Mouse (Mus musculus) liver, embryonic 11.5 days (tissue): Measurements from ENCODE around the gene Cxcr5. TPM values are rescaled to one million over a fixed set of nuclear protein-coding genes. Genes with fewer than 3 reads are reported as not detected.

Experiments used
- ATAC-seq: fragments of 200-750 bp; cut with Nextera tagmentation; replicated peaks from 2 replicates; pipeline ENCODE4 v1.8.0; 2017; ENCODE audit warnings: moderate number of reproducible peaks, mild to moderate bottlenecking, moderate TSS enrichment, moderate library complexity; ENCODE audit not compliant: low FRiP score
- DNase-seq: peaks from one replicate; pipeline ENCODE4 v3.0.0-alpha.2; 2017; ENCODE audit warnings: low spot score
- H3K27ac ChIP-seq: fragments of 300-500 bp; sonication (generic); 2 replicates; pipeline ENCODE4 v1.5.1; 2014; ENCODE audit warnings: mild to moderate bottlenecking, low read depth, low read length, control low read depth
- H3K27me3 ChIP-seq: fragments of 300-500 bp; sonication (generic); replicated peaks from 2 replicates; pipeline ENCODE4 v1.6.1; 2014; ENCODE audit warnings: low read length, mixed read lengths; ENCODE audit not compliant: control insufficient read depth, insufficient read depth
- H3K36me3 ChIP-seq: fragments of 300-500 bp; sonication (generic); 2 replicates; pipeline ENCODE4 v1.6.1; 2014; ENCODE audit warnings: mild to moderate bottlenecking, low read length, moderate library complexity, mixed read lengths; ENCODE audit not compliant: control insufficient read depth, insufficient read depth
- H3K4me1 ChIP-seq: fragments of 300-500 bp; sonication (generic); replicated peaks from 2 replicates; pipeline ENCODE4 v1.6.1; 2014; ENCODE audit warnings: low read length, mixed read lengths; ENCODE audit not compliant: control insufficient read depth, insufficient read depth
- H3K4me2 ChIP-seq: fragments of 300-500 bp; sonication (generic); 2 replicates; pipeline ENCODE4 v1.6.1; 2014; ENCODE audit warnings: mild to moderate bottlenecking, control low read depth, moderate library complexity
- H3K4me3 ChIP-seq: fragments of 300-500 bp; sonication (generic); 2 replicates; pipeline ENCODE4 v1.5.1; 2014; ENCODE audit warnings: low read depth, low read length, control low read depth
- H3K9ac ChIP-seq: fragments of 300-500 bp; sonication (generic); 2 replicates; pipeline ENCODE4 v1.6.1; 2014; ENCODE audit warnings: low read depth, low read length, control low read depth
- H3K9me3 ChIP-seq: fragments of 300-500 bp; sonication (generic); 2 replicates; pipeline ENCODE4 v1.6.1; 2016; ENCODE audit warnings: low read length, inconsistent platforms, mixed read lengths; ENCODE audit not compliant: control insufficient read depth
- WGBS: fragments of 180-500 bp; shearing (Covaris S2); extraction: QIAGEN DNeasy Blood & Tissue Kit; methylation state at CpG from one replicate; pipeline ENCODE4 v1.1.7; 2014; 5-methylcytosine and 5-hydroxymethylcytosine counted together
- polyA plus RNA-seq: library from polyadenylated mRNA; unstranded; fragments of >200 nt; fragmentation: Nextera tagmentation; extraction: Ambion mirVana; gene quantifications from 2 replicates; pipeline ENCODE4 v1.2.1, GENCODE M21; 2014

The Cxcr5 gene
- polyA plus RNA-seq, 1 experiment from 2014 or later: not detected

DNA sequence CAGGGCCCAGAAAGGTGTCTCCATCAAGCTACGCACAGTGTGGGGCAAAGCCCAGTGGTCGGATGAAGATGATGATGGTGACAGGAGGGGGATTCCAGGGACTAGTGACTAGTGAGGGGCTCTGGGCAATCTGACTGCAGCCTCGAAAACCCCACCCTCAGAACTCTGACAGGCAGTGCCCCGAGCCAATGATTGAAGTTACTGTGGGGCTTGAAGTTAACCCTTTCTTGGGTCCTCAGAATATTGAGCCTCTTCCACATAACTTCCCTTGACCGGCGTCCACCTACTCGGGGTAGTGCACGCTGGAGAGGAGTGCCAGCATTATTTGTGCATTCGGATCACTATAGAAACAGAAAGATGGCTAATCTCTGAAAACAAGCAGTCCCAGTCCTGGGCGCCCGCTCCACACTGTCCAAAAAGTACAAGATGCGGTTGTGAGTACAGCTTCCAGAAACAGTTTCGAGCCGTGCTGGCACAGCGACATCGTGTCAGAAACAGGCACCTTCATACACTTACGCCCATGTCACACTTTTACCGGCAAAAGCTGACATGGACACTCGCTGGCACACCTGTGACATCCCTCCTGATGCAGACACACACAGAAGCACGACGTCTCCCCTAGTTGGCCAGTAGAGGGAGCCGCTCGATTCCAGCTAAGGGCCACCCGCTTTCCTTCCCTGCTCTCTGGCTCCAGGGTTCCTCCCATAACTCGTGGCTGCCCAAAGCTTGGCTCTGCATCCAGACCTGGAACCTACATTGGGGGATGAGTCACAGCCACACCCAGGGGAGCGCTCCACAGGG lies 81.8 kb downstream of the Cxcr5 start:
- DNase-seq (peak; percentile 84), ATAC-seq (peak; percentile 60)
- peak overlapping the region; percentile 67 for H3K4me3 ChIP-seq
- H3K9ac ChIP-seq: peak overlapping the region; percentile 58; the same call in 1 of the 2 replicates
- peak overlapping the region; percentile 89; the same call in 1 of the 2 replicates for H3K27ac ChIP-seq
- H3K4me2 ChIP-seq: peak overlapping the region; percentile 98
- H3K9me3 ChIP-seq: no peaks in the 10 kb centered on the region
- WGBS: under 1% methylated on average over 26 of the region's 26 CpGs
- H3K36me3 ChIP-seq: no peaks in the 10 kb centered on the region
- H3K4me1 ChIP-seq: peaks cover 27% of the 10 kb centered on the region
- H3K27me3 ChIP-seq: peaks cover 3% of the 10 kb centered on the region; the same call in 1 of the 2 replicates

DNA sequence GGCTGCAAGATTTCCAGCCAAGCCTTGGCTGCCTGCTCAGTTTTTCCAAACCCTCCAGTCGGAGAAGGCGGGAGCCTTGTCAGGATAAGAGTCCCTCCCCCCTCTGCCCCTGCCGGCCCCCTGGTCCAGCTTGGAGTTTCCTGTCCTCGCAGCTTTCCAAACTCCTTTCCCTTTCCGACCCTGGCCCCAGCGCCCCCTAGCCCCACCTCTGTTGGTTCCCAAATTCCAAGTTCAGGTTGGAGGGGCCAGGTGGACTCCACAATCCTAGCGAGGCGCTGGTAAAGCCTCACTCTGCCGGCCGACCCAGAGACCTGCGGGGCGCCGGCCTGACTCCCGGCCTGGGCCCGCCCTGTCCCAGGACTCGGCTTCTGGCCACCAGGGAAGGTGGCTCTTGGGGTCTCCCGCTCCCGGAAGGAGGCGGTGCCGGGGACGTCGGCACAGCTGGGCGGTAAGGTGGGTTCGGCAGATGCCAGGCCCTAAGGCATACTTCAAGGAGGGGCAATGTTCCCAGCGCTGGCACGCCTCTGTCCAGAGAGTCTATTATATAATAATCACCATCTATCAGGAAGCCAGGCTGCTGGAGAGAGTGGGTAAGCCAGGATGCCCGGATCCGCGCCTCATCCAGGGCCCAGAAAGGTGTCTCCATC lies 82.6 kb downstream of the Cxcr5 start:
- Histone ChIP-seq H3K9me3 (no peaks in the 10 kb centered on the region), H3K27me3 (peaks cover 3% of the 10 kb centered on the region; the same call in 1 of the 2 replicates)
- peak; percentile 79 for DNase-seq

DNA sequence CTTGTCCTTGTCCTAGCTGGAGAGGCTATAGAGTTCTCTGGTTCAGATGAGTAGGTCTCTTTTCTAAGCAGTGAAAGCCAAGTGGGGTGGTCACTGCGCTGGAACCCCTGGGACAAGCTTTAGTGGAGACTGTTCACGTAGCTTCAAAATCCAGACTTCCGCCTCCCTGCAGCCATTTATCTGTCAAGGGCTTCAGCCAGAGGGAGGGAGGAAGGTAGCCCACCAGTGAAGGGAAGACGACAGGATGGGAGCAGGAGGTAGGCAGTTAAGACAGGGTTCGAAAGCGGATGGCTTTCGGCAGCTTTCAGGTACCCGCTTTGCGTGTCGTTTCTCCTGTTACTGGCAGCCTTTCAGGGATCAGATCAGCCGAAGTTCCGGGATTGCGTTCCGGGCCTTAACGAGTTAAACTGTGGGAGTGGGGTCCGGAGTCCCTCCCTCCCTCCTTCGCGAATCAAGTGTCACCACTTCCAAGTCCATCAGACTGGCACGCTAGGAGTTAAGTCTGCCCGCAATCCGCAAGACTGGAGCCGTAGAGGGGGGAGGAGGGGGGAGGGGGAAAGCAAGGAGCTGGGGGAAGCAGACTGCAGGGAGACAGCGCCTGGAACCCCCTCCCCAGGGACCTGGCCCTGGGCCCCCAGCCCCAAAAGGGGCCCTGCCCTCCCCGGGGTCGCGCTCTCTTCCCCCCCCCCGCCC lies 83.3 kb downstream of the Cxcr5 start:
- H3K27me3 ChIP-seq: peaks cover 3% of the 10 kb centered on the region; the same call in 1 of the 2 replicates
- H3K9ac ChIP-seq: peak overlapping the region; percentile 58

More for the DNA sequence above, 82.6 kb downstream of the Cxcr5 start:
- WGBS: under 1% methylated on average over 29 of the region's 29 CpGs
- H3K36me3 ChIP-seq: no peaks in the 10 kb centered on the region
- peak overlapping the region; percentile 67 for H3K4me3 ChIP-seq
- peaks cover 21% of the 10 kb centered on the region for H3K4me1 ChIP-seq
- peak; percentile 18; the same call in 1 of the 2 replicates for ATAC-seq
- H3K9ac ChIP-seq: peak overlapping the region; percentile 58
- H3K4me2 ChIP-seq: peak overlapping the region; percentile 98
- peak overlapping the region; percentile 89 for H3K27ac ChIP-seq

DNA sequence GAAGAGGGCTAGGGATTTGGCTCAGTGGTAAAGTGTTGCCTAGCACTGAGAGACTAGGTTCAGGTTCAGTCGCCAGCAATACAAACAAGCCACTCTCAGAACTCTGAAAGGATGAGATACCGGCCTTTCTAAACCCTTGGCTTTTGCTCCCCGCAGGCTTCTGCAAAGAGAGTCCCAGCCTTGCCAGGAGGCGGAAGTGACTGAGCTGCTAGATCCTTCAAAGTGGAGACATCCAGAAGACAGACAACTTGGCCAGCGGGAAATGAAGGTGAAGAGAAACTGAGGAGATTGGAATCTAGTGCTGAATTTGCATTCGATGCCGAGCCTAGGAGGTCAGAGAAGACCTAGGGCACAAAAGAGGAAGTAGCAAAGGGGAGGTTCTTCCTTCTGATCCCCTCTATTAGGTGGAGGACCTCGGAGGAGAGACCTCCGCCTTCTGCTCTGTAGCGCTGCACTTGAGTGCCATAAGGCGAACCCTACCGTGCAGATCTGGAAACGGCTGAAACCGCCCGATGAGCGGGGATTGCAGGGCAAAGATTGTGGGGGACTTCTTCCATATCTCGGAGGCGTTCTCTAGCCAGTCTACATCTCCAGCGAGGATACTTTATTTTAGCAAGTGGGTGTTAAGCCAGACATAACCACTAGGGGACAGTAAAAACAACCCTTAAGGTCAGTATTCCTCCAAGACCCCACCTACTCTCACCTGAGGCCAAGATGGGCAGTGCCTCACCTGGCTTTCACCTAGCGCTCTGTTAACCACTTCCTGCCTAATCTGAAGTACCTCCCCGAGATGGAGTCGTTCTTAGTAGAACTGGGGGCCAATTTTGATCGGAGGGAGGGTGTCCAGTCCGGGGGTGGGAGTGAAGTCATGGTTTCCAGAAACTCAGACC lies 84.1 kb downstream of the Cxcr5 start:
- no peaks in the 10 kb centered on the region for H3K36me3 ChIP-seq
- ATAC-seq (0 out of 2 replicates have a peak, but pooled peaks have one; percentile 15), DNase-seq (no peak)
- H3K9me3 ChIP-seq: no peaks in the 10 kb centered on the region
- peaks cover 3% of the 10 kb centered on the region; the same call in 1 of the 2 replicates for H3K27me3 ChIP-seq
- H3K4me1 ChIP-seq: peaks cover 15% of the 10 kb centered on the region
- H3K9ac ChIP-seq: peak overlapping the region; percentile 58; the same call in 1 of the 2 replicates
- no peak overlapping the region for H3K27ac ChIP-seq
- 4% methylated on average over 24 of the region's 24 CpGs for WGBS
- peak overlapping the region; percentile 98 for H3K4me2 ChIP-seq
- peak overlapping the region; percentile 67 for H3K4me3 ChIP-seq

More for the DNA sequence above, 83.3 kb downstream of the Cxcr5 start:
- peak; percentile 79 for DNase-seq
- Histone ChIP-seq H3K27ac (peak overlapping the region; percentile 89), H3K4me3 (peak overlapping the region; percentile 67), H3K4me2 (peak overlapping the region; percentile 98), H3K4me1 (peaks cover 15% of the 10 kb centered on the region), H3K9me3 (no peaks in the 10 kb centered on the region), H3K36me3 (no peaks in the 10 kb centered on the region)
- ATAC-seq: no peak
- WGBS: under 1% methylated on average over 23 of the region's 27 CpGs

DNA sequence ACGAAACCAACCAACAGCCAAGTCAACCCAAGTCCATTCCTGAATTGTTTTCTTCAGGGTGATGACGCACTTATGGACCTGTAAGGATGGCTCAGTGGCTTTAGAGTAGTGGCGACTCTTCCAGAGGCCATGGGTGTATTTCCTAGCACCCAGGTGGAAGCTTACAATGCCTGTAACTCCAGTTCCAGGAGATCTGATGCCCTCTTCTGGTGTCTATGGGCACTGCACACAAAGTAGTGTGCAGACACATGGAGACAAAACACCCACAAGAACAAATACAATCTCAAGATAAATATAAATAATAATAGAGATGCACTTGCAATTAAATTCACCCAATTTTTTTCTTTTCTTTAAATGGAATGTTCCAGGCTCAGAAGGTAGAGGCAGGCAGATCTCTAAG lies 85.7 kb downstream of the Cxcr5 start:
- H3K4me1 ChIP-seq: peaks cover 12% of the 10 kb centered on the region
- H3K36me3 ChIP-seq: no peaks in the 10 kb centered on the region
- no peak for DNase-seq
- H3K4me2 ChIP-seq: no peak overlapping the region
- no peaks in the 10 kb centered on the region for H3K27me3 ChIP-seq
- no peak for ATAC-seq
- no peak overlapping the region for H3K4me3 ChIP-seq
- no peaks in the 10 kb centered on the region for H3K9me3 ChIP-seq
- no peak overlapping the region for H3K27ac ChIP-seq
- no peak overlapping the region for H3K9ac ChIP-seq
- WGBS: 89% methylated on average over 3 of the region's 3 CpGs

DNA sequence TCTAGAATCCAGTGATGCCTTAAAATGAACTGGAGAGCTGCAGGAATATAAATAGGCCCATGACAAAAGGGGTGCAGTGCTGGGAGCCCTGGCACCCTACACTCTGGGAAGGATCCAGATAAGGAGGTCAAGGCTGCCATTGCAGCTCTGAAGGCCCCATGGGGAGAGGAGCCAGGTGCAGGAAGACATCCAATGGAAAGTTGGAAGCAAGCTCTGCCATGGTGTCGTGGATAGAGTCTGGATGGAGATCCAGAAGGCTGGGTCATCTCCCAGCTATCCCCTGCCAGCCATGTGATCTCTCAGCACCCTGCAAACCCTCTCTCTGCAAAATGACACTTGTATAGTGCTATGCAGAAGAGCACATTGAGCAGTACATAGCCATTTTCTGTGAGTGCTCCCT lies 87.3 kb downstream of the Cxcr5 start:
- Histone ChIP-seq H3K4me3 (no peak overlapping the region), H3K27ac (no peak overlapping the region), H3K27me3 (no peaks in the 10 kb centered on the region), H3K9me3 (no peaks in the 10 kb centered on the region), H3K4me1 (peaks cover 12% of the 10 kb centered on the region), H3K4me2 (no peak overlapping the region), H3K36me3 (no peaks in the 10 kb centered on the region), H3K9ac (no peak overlapping the region)
- DNase-seq (no peak), ATAC-seq (no peak)
- WGBS: 71% methylated on average over 1 of the region's 1 CpGs

DNA sequence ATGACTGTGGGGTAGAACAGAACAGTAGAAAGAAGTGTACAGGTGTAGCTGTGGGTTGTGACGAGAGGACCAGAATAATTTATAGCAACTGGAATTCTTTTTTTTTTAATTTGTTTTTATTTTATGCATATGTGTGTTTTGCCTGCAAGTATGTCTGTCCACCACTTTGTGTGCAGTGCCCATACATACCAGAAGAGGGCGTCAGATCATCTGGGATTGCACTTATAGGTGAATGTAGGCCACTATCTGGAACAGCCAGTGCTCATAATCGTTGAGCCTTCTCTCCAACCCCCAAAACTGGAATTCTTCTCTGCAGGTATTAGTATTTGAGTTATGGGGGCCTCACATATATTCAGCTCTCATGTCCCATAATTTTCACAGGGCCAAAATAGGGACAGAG lies 88.5 kb downstream of the Cxcr5 start:
- no peak overlapping the region for H3K27ac ChIP-seq
- H3K4me3 ChIP-seq: no peak overlapping the region
- no peaks in the 10 kb centered on the region; the same call in 1 of the 2 replicates for H3K27me3 ChIP-seq
- no peaks in the 10 kb centered on the region for H3K9me3 ChIP-seq
- peaks cover 8% of the 10 kb centered on the region for H3K4me1 ChIP-seq
- no peak overlapping the region for H3K4me2 ChIP-seq
- 53% methylated on average over 3 of the region's 3 CpGs for WGBS
- DNase-seq (no peak), ATAC-seq (no peak)
- no peaks in the 10 kb centered on the region for H3K36me3 ChIP-seq
- H3K9ac ChIP-seq: no peak overlapping the region

DNA sequence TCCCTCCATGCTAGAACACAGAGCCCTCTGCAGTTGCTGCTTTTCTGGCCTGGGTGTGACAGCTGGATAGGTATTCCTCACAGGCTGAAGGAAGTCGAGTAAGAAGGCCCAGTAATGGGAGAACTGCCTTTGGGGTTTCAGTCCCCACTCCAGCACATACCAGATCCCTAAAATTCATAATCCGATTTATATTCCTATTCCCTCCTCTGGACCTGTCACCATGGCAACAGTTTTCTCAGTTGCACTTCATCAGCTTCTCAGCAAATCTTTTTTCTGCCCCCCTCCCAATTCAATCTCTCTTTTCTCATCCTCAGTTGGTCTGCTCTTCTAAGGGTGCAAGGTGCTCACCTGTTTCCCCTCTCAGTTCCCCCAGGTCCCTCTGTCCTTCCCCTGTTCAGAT lies 92.9 kb downstream of the Cxcr5 start:
- Histone ChIP-seq H3K9ac (no peak overlapping the region), H3K4me1 (no peaks in the 10 kb centered on the region), H3K27me3 (no peaks in the 10 kb centered on the region; the same call in 1 of the 2 replicates), H3K27ac (no peak overlapping the region), H3K36me3 (no peaks in the 10 kb centered on the region), H3K4me3 (no peak overlapping the region), H3K9me3 (no peaks in the 10 kb centered on the region), H3K4me2 (no peak overlapping the region)
- WGBS: 59% methylated on average over 2 of the region's 2 CpGs
- ATAC-seq: no peak
- DNase-seq: no peak
